Mouse (Mus musculus): ENCODE results near the gene Gnaz.
A peak's percentile ranks its signal among the peaks of the same experiment; 100 is the strongest.

The Gnaz gene

DNA sequence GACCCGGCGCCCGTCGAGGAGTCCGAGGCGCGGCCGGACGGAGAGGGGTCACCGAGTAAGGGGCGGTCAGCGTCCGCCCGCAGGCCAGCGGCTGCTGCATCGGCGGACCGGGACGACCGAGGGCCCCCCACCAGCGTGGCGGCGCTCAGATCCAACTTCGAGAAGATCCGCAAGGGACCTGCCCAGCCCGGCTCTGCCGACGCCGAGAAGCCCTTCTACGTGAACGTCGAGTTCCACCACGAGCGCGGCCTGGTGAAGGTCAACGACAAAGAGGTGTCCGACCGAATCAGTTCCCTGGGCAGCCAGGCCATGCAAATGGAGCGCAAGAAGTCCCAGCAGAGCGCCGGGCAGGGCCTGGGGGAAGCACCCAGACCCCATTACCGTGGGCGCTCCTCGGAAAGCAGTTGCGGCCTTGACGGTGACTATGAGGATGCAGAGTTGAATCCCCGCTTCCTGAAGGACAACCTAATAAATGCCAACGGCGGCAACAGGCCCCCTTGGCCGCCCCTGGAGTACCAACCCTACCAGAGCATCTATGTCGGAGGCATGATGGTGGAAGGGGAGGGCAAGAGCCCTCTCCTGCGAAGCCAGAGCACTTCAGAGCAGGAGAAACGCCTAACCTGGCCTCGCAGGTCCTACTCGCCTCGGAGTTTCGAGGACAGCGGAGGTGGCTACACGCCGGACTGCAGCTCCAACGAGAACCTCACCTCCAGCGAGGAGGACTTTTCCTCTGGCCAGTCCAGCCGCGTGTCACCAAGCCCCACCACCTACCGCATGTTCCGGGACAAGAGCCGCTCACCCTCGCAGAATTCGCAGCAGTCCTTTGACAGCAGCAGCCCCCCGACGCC lies 94.6 kb downstream of the Gnaz start:
- DNase-seq (ENCODE audit: low spot score) = peak; percentile 61

DNA sequence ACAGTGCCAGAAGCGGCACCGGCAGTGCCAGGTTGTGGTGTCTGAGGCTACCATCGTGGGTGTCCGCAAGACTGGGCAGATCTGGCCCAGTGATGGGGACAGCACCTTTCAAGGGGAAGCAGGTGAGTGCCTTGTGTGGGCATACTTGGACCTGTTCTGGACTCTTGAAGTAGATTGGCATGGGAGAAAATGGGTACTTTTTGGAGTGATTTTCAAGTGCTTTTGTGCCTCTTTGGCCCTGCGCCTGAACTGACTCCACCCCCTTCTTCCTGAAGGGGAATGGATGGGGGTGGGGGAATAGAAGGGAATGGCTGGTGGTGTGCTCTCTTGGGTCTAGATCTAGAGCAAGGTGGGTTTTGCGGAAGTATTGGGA lies 95.2 kb downstream of the Gnaz start:
- DNase-seq (ENCODE audit: low spot score) = peak; percentile 67

DNA sequence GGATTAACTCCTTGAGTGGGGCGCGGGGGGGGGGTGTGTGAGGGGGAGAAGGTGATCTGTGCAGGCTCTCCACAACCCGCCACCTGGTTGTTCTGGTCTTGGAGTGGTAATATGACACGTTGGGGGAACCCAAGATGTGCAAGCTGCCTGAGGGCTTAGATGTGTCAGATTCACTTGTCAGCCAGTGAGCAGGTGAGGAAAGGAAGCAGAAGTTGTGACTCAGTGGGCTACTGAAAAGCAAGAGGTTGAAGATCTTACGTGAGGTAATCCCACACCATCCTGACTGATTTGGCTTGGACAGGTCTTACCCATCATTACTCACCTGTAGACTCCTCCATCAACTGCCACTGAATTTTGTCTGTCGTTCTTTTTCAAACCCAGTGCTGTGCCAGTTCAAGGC lies 95.6 kb downstream of the Gnaz start:
- no peak for DNase-seq (ENCODE audit: low spot score)

DNA sequence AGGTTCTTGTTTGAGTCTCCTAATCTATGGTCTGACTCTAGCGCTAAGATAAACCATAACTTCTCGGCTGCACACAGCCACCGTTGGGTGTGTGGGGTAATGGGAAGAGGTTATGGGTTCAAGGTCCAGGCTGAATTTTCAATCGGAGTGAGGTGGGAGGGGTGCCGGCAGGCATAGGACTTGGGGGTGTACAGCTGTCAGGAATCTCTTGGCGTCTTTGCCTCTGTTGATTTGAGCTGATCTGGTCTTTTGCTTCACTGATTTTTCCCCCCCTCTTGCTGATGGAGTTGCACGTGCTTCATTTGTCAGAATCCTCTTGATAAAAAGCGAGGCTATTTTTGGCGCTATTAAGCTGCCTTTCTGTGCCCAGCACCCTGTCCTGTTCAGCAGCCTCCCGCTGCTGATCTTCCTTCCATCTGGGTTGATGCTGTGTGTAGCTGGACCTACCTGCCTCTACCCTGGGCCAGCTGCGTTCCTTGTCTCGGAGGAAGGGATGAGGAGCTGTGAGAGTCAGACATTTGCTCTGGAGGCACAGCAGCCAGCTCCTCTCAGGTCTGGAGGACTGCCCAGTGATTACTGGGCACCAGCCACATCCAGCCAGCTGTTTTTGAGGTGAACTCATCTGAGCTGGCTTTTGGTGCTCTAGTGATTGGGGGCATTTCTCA lies 96.5 kb downstream of the Gnaz start:
- DNase-seq (ENCODE audit: low spot score) = no peak

DNA sequence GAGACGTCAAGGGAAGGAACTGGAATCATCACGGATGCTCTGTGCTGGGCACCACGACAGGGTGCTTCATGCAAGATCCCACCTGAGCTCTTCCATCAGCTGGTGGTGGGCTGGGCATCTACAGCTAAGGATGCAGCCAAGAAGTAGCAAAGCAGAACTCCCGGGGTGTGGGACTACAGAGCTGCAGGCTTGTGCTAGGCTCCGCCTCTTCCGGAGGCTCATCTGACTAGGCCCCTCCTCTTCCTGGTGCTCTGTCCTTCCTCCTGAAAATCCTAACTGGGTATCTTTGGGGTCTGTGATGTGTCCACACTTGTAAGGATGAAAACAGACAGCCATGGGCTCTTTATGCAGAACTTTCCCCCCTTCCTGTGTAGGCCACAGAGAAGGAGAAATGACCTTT lies 98.7 kb downstream of the Gnaz start:
- no peak for DNase-seq (ENCODE audit: low spot score)
